Mouse (Mus musculus) brain, embryonic 14.5 days (tissue): ENCODE measurements around the gene Zbtb20.

ENCODE experiments used
- CTCF ChIP-seq: fragments of 200-500 bp; IDR thresholded peaks from 2 replicates; pipeline ENCODE4 v1.5.1; 2012; ENCODE audit warnings: inconsistent platforms, mild to moderate bottlenecking, moderate library complexity, borderline replicate concordance; ENCODE audit not compliant: insufficient read depth, insufficient read length; ENCODE audit errors: extremely low read depth
- POLR2A ChIP-seq: fragments of 200-500 bp; IDR thresholded peaks from 2 replicates; pipeline ENCODE4 v1.6.1; 2012; ENCODE audit warnings: mild to moderate bottlenecking, inconsistent platforms, borderline replicate concordance; ENCODE audit not compliant: poor library complexity, insufficient read depth, insufficient read length, severe bottlenecking; ENCODE audit errors: extremely low read depth

- TF ChIP-seq CTCF (no peak), POLR2A (no peak)
These were observed 484.4 kb downstream of the Zbtb20 start for GRCm38 (mm10) chr16:43360112-43360511.
